Mouse (Mus musculus): Measurements from ENCODE around the gene Peli2.

DNA sequence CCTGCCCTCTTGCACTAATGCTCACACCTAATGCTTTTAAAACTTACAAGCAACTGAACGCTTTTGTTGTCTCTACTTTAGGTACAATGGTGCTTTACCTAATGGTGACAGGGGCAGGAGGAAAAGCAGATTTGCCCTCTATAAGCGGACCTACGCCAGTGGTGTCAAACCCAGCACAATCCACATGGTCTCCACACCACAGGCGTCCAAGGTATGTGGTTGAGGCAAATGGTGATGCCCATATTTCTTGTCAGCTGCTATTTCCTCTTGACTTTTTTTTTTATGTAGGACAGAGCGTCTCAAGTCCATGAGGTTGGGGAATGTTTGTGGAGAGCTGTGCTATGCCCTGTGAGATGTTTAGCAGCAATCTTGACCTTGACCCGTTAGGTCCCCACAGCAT lies 47.5 kb downstream of the Peli2 start:
- TF ChIP-seq CTCF (IDR thresholded peaks at IDR 0.05; ENCODE audit: insufficient read depth, low read depth, low read length) (no peak), POLR2A (IDR thresholded peaks at IDR 0.05; ENCODE audit: insufficient read depth, low read depth, low read length) (no peak)

Measured in olfactory bulb, adult 2 months (tissue).